Mouse (Mus musculus) cerebellum, adult 2 months (tissue): Measurements from ENCODE around the gene Plb1. TPM values are rescaled to one million over a fixed set of nuclear protein-coding genes. Genes with fewer than 3 reads are reported as not detected.

Source experiments
- DNase-seq, 2 experiments: peaks; one replicate each; pipeline ENCODE4 v3.0.0; 2021
- H3K27ac ChIP-seq: fragments of 200-500 bp; 2 replicates; pipeline ENCODE4 v1.5.1; 2012; ENCODE audit warnings: low read length, control low read depth, inconsistent platforms; ENCODE audit not compliant: insufficient read depth
- H3K27me3 ChIP-seq: fragments of 200-500 bp; 2 replicates; pipeline ENCODE4 v1.6.1; 2012; ENCODE audit warnings: inconsistent platforms, mild to moderate bottlenecking, low read length, moderate library complexity; ENCODE audit not compliant: control insufficient read depth, insufficient read depth
- H3K4me1 ChIP-seq: fragments of 200-500 bp; 2 replicates; pipeline ENCODE4 v1.6.1; 2011; ENCODE audit warnings: low read length; ENCODE audit not compliant: control insufficient read depth, insufficient read depth
- H3K4me3 ChIP-seq: fragments of 200-500 bp; replicated peaks from 2 replicates; pipeline ENCODE3; 2011; ENCODE audit warnings: mild to moderate bottlenecking, low read depth, low read length, control low read depth; ENCODE audit not compliant: insufficient read depth
- CTCF ChIP-seq: fragments of 200-500 bp; IDR thresholded peaks from 2 replicates; pipeline ENCODE4 v1.5.1; 2011; ENCODE audit warnings: low read depth, mild to moderate bottlenecking, control low read depth, low read length, moderate library complexity, borderline replicate concordance; ENCODE audit not compliant: insufficient read depth
- POLR2A ChIP-seq: fragments of 200-500 bp; IDR thresholded peaks from 2 replicates; pipeline ENCODE4 v1.6.1; 2011; ENCODE audit warnings: low read length, control low read depth, borderline replicate concordance; ENCODE audit not compliant: insufficient read depth
- WGBS: fragments of 180-500 bp; shearing (Covaris S2); methylation state at CpG from one replicate; pipeline ENCODE4 v1.1.7; 2018; 5-methylcytosine and 5-hydroxymethylcytosine counted together
- polyA plus RNA-seq: library from polyadenylated mRNA; depleted of rRNA; stranded (reverse); fragments of >200 nt; gene quantifications from 2 replicates; pipeline ENCODE4 v1.2.3, GENCODE M21; 2012

The Plb1 gene
- polyA plus RNA-seq, 1 experiment, result 0.52 TPM

DNA sequence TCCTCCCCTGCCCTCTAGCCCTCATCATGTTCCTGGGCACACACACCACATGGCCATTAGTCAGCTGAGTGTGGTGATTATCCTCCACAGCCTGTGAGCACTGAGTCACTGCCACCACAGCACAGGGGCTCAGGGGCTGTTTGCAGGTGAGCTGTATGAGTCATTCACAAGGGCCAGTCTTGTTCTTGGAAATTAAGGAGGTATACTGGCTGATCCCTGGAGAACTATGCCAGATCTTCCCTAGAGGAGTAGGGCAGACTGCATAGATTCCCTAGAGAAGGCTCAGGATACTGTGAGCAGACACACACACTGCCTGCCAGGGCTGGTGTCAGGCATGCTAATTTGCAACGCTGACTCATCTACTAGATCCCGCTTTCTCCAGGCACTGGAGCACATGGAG lies 82.2 kb downstream of the Plb1 start:
- H3K4me3 ChIP-seq, result no peak overlapping the region
- 30% methylated on average over 2 of the region's 2 CpGs for WGBS
- no peak overlapping the region for H3K27ac ChIP-seq
- no peaks in the 10 kb centered on the region for H3K27me3 ChIP-seq
- peak in 1 of 2 experiments; percentile 58 for DNase-seq
- no peak for TF ChIP-seq POLR2A
- H3K4me1 ChIP-seq, result no peaks in the 10 kb centered on the region

DNA sequence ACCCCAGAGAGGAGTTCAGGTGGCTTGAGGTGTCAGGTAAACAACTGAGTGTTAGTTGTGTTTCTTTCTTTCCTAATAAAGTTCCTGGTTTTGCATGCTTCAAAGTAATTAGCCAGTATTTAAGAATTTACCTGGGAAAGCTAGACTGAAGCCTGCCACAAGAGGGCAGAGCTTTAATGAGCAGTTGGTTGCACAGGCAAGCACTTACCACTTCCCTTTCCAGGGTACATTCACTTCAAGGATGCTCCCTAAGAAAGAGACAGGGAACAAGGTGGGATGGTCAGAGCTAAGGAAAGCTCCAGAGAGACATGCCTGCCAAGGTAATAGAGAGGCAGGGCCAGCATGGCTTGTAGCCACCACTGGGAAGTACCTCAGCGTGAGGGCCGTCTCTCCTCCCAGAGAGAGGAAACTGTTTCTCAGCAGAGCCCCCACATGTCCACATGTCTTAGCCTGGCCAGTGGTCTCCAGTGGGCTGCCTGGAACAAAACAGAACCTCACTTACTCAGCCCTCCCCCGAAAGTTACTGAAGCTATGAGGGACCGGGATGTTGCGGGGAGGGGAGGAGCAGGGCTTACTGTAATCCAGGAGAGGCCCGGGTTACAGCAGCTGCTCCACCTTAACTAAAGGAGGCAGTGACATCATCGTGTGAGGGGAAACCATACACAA lies 89.8 kb downstream of the Plb1 start:
- Histone ChIP-seq H3K27me3 (no peaks in the 10 kb centered on the region), H3K27ac (no peak overlapping the region), H3K4me1 (peaks cover 4% of the 10 kb centered on the region; the same call in 1 of the 2 replicates), H3K4me3 (peak overlapping the region; percentile 12)
- TF ChIP-seq CTCF (peak; percentile 77), POLR2A (no peak)
- 29% methylated on average over 7 of the region's 7 CpGs for WGBS
- peak; percentile 75 to 77 for DNase-seq

DNA sequence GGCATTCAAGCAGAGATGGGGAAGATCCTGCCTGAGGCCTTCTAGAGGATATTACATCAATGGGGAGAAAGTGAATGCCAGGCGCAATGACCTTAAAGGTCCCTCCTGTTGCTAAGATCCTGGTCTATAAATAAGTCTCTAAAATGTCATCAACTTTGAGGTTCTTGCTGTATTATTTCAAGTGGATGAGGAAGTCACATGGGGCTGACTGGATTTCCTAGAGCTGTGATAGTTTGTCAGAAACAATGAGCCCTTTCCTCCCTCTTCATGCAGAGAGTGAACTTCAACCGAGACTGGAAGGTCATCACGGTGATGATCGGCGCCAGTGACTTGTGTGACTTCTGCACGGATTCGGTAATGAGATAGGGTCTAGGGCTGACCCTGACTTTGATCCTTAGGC lies 95.6 kb downstream of the Plb1 start:
- TF ChIP-seq CTCF (no peak), POLR2A (no peak)
- 95% methylated on average over 7 of the region's 7 CpGs for WGBS
- no peak for DNase-seq

DNA sequence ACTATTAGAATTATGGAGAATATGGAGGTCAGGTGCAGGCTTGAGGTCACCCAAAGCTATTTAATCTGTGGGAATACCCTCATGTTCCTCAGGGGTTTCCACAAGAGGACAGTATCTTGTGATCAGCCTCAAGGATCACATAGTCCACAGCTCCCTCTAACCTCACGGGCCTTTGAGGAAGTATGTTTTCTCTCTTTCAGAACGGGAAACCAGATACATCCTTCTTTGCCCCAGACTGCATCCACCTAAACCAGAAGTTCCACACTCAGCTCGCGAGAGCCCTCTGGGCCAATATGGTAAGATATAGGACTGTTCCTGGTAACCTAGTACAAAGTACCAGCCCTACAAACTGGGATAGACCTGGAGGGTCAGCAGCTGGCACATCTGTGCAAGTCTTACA lies 100.1 kb downstream of the Plb1 start:
- DNase-seq, result no peak
- 97% methylated on average over 4 of the region's 4 CpGs for WGBS
- Histone ChIP-seq H3K4me3 (no peak overlapping the region), H3K27ac (no peak overlapping the region), H3K4me1 (peaks cover 38% of the 10 kb centered on the region), H3K27me3 (no peaks in the 10 kb centered on the region)
- TF ChIP-seq CTCF (no peak), POLR2A (no peak)

More for the DNA sequence above, 95.6 kb downstream of the Plb1 start:
- H3K4me3 ChIP-seq, result no peak overlapping the region
- H3K27me3 ChIP-seq, result no peaks in the 10 kb centered on the region
- peaks cover 7% of the 10 kb centered on the region for H3K4me1 ChIP-seq
- no peak overlapping the region for H3K27ac ChIP-seq

DNA sequence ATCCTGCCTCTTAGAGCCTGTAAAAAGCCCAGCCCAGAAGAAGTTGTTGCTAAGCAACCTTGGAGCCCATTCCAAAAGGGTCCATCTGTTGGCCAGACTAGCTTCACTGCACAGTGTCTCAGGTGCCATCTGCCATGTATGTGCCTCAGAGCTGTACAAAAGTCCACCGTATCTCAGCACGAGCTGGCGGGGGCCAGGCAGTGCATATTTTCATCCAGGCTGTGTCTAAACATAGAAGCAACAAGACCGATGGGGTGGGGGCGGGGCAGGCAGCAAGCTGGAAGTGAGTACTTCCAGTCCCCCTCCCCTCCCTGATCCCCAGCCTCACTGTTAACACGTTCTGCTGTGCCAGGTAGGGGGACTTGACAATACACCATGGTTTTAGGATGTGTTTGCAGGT lies 102.7 kb downstream of the Plb1 start:
- 5% methylated on average over 6 of the region's 6 CpGs for WGBS
- H3K4me3 ChIP-seq, result peak overlapping the region; percentile 10
- peak overlapping the region; percentile 78 for H3K27ac ChIP-seq
- H3K4me1 ChIP-seq, result peaks cover 48% of the 10 kb centered on the region
- DNase-seq, result peak; percentile 95 to 99
- TF ChIP-seq POLR2A (no peak), CTCF (no peak)
- H3K27me3 ChIP-seq, result no peaks in the 10 kb centered on the region

DNA sequence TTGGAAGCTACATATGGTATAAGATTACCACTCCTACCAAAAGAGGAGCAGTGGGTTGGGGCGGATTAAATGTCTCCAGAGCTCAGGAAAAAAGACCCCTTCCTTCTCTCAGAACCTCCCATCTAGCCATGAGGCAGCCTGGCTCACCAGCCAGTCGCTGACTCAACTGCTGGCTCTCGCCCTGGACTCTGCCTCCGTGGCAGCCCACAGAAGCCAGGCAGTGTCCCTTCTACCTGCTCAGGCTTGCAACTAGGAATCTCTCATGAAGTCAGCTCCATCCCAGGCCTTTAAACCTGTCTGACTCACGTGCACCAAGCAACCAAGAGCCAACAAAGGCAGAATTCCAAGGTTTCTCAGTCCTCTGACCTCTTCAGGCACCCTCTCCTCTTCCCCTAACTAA lies 103.6 kb downstream of the Plb1 start:
- 21% methylated on average over 5 of the region's 5 CpGs for WGBS
- Histone ChIP-seq H3K4me3 (no peak overlapping the region), H3K4me1 (peaks cover 48% of the 10 kb centered on the region), H3K27ac (peak overlapping the region; percentile 86), H3K27me3 (no peaks in the 10 kb centered on the region)
- TF ChIP-seq CTCF (no peak), POLR2A (no peak)
- DNase-seq, result peak; percentile 72 to 84

DNA sequence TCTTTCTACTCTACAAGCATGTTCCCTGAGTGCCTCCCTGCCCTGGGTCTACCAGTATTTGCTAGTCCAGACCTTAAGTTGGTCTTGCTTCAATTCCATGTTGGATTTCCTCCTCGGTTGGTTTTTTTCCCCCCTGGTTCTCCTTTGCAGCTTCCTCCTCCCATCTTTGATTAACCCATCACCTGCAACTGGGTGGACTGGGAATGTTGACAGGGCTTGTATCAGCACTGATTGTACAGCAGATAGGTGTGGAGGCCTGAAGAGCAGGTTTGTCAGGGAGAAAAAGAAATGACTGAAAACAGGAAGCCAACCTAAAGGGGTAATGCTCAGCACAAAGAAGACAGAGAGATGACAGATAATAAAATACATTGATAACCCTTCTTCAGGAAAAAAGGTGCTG lies 104.8 kb downstream of the Plb1 start:
- 48% methylated on average over 1 of the region's 1 CpGs for WGBS
- DNase-seq, result no peak
- Histone ChIP-seq H3K4me3 (no peak overlapping the region), H3K27ac (no peak overlapping the region), H3K27me3 (no peaks in the 10 kb centered on the region), H3K4me1 (peaks cover 45% of the 10 kb centered on the region)
- TF ChIP-seq CTCF (no peak), POLR2A (no peak)

DNA sequence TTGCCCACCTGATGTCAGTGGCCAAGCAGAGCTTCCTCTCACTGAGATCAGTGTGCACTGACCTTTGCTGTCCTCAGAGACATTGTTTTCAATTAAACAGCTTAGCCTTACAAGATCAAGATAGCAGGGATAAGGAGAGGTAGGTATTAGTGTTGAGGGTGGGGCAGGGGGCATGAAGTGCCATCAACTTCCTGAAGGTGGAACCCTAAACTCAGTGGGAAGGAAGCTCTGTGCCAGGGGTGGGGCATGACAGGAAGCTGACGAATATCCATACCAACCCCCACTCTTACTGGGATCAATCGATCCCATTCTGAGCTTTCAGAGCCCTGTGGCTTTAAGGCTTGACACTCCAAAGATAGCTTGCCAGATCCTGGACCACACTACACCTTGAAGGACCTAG lies 105.8 kb downstream of the Plb1 start:
- DNase-seq, result no peak
- Histone ChIP-seq H3K4me1 (peaks cover 40% of the 10 kb centered on the region), H3K27ac (no peak overlapping the region), H3K27me3 (no peaks in the 10 kb centered on the region), H3K4me3 (no peak overlapping the region)
- no peak for TF ChIP-seq POLR2A
- TF ChIP-seq CTCF, result peak; percentile 13; the same call in 1 of the 2 replicates
- 43% methylated on average over 2 of the region's 2 CpGs for WGBS

DNA sequence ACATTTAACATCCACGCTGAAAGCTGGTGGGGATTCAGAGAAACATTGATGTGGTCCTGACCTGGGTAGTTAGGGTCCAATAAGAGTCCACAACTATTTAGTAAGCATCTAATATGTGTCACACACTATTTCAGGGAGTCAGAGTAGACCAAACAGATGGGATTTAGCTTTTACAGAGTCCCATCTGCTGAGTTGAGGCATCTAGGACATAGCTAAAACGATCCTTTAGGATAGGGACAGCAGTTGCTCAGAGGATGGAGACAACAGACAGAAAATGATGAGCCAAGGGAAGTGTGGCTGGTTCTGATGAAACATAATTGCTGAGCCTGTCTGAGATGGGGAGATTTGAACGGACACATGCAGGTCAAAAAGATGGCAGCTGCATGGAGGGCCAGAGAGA lies 106.3 kb downstream of the Plb1 start:
- Histone ChIP-seq H3K4me1 (peaks cover 36% of the 10 kb centered on the region), H3K4me3 (no peak overlapping the region), H3K27ac (no peak overlapping the region), H3K27me3 (no peaks in the 10 kb centered on the region)
- WGBS, result 34% methylated on average over 3 of the region's 3 CpGs
- TF ChIP-seq POLR2A (no peak), CTCF (no peak)
- DNase-seq, result peak in 1 of 2 experiments; percentile 44
